Mouse (Mus musculus) CD8-positive naive resting alpha-beta T cell, adult 2 months (primary cell): ENCODE results near the gene Cnbp.

ENCODE experiments used
- DNase-seq, 2 experiments: peaks; one replicate each; pipeline ENCODE4 v3.0.0; 2022; ENCODE audit warnings: low read depth in 2 of 2, low spot score in 2 of 2

Cnbp gene

DNA sequence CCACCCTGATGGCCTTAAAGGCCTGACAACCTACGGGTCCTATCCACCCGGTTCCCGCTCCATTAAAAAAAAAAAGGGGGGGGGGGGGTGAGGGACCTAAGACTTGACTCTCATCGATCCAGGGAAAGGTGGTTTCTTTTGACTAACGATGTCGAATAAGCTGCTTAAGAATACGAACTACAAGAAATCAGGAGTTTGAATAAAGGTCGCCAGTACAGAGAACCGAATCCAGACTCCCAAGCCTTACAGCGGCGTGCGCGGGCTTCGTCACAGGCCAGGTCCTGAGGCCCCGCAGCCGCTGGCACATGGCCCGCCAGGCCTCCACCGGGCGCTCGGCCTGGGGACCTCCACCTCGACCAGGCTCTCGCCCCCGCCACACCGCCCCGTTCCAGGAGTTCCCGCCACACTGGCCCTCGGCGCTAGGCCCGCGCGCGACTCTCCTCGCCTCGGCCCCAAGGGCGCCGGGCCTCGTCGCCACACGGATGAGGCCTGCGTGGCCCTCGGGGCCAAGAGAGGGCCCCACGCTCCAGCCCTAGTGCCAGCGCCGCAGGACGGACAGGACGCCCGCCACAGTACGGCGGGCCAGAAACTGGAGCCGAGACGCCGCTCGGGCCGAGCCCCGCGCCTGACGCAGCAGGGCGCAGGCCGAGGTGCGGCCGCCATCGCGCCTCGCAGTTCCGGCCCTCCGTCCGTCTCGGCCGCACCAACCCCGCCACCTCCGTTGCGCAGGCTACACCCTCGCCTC, 579 bp downstream of the Cnbp start:
- DNase-seq = peak; percentile 33 to 43

DNA sequence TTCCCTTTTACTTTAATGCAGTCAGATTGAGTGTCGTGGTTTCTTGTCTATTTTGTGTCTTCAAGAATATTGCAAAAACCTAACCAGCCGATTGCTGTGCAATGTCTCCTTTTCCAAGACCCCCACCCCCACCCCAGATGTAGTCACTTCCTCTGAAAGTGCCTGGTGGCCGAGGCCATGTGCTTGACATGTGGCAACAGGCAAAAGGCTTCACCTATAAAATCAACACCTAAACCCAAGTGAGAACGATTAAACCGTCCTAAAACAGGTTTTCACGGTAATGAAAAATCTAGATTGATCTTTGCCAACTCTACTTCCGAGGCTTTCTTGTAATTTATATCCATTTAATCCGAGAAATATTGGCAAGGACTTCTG, 1.1 kb downstream of the Cnbp start:
- DNase-seq = no peak

- no peak for DNase-seq
Measured at GRCm38 (mm10) chr6:87846813-87847212, 4.1 kb downstream of the Cnbp start.

DNA sequence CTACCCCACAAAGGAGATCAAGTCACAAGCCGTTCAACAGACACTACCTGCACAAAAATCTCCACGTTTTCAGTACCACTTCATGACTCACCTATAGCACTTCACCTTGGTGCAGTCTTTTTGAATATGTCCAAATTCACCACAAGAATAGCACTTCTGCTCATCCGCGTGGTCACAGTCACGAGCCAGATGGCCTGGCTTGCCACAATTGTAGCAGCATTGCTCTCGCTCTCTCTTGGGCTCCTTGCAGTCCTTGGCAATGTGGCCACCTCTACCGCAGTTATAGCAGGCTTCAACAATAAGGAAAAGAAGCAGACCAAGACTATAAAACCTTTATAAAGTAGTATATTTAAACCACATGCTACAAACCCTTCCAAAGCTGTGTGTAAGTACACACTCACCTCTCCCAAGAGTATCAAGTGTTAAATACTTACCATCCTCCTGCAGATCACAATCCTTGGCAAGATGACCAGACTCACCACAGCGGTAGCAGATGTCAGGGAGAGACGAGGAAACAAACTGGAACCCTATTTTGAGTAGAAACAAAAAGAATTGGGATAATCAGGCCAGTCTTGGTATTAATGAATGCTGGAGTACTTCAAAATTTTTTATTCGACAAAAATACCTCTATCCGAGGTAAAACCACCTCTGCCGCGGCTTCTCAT, 5.7 kb downstream of the Cnbp start:
- DNase-seq = no peak

DNA sequence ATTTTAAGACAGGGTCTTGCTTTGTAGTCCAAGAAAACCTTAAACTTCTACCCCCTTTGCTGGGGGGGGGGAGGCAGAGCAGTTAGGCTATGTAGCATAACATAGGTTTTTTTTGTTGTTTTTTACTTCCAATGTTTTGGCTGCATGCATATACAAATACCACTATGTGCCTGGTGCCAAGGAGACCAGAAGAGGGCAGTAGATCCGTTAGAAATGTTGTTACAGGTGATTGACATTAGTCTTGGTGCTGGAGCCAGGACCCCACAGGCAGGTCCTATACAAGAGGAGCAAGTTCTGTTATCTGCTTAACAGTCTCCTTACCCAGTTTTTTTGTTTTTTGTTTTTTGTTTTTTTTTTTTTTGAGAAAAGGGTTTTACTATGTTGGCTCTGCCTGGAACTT, 8.7 kb downstream of the Cnbp start:
- peak in 1 of 2 experiments; percentile 42 for DNase-seq

GRCm38 (mm10) chr6:87841635-87842034, 9.3 kb downstream of the Cnbp start:
- no peak for DNase-seq

GRCm38 (mm10) chr6:87839797-87840341, 11.0 kb downstream of the Cnbp start:
- DNase-seq = no peak

- DNase-seq = peak; percentile 97
Measured at GRCm38 (mm10) chr6:87838551-87839197, 12.2 kb downstream of the Cnbp start, which contains the start of gene Isy1. Gene Isy1, minus strand, starts transcription at chr6:87838798.

GRCm38 (mm10) chr6:87835695-87836094, 15.2 kb downstream of the Cnbp start, which contains the start of gene Gm45140:
Gene Gm45140, minus strand, starts transcription at chr6:87835795.
- no peak for DNase-seq

GRCm38 (mm10) chr6:87820366-87820765, 30.5 kb downstream of the Cnbp start:
- no peak for DNase-seq

GRCm38 (mm10) chr6:87814486-87814885, 36.4 kb downstream of the Cnbp start:
- no peak for DNase-seq

- no peak for DNase-seq
Measured at GRCm38 (mm10) chr6:87812656-87813055, 38.2 kb downstream of the Cnbp start.

DNA sequence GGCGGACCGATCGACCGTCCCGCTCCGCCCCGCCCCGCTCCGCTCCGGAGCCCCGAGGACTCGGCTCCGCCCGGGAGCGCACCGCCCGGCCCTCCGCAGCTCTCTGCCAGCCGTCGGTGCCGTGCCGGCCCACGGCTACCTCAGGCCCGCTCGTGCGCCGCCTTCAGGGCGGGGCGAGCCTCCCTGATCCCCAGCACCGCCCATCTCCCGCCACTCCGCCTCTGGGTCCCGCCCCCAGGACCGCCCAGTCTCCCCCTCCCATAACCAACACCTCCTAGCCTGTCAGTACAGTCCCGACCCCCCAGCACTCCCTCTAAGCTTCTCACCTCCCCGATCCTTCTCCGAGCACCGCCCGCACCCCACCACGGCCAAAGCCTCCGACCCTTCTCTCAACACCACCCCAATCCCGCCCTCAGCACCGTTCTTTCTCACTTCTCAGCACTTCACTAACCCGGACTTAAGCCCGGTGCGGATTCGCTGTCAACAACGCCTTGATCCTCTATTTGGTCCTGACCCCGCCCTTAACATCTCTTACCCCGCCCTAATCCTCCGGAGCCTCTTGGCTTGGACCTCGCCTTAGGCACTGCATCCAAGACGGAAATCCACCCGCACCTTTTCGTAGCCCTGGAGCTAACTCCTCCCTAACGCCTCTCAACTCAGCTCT, 39.1 kb downstream of the Cnbp start, which contains the start of gene Rab43:
Gene Rab43, minus strand, starts transcription at position 490 of the 664 bp plus-strand sequence.
- peak; percentile 74 to 82 for DNase-seq

- peak; percentile 40 to 46 for DNase-seq
Measured at GRCm38 (mm10) chr6:87810713-87811669, 39.9 kb downstream of the Cnbp start.

GRCm38 (mm10) chr6:87810311-87810710, 40.6 kb downstream of the Cnbp start:
- no peak for DNase-seq

DNA sequence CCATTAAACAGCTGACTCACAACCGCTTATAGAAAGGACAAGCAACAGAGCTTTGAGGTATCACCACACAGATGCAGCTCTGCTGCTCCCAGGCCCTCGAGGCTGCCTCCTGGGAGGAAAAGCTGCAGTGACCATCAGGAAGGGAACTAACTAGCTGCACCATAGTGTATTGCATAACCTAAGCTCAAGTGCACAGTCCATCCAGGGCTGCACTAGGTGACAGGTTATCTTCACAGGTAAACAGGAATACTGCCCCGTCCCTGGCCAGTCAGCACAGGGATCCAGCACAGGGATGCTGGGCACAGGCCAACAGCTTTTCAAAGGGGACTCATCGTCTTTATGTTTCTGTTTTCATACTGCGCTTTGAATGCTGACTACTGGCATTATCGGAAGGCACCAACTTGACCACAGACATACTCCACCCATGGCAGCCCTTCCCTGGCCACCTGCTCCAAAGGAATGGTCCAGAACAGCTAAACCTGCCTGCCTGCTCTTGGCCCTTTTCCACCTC, 41.2 kb downstream of the Cnbp start:
- DNase-seq = no peak

DNA sequence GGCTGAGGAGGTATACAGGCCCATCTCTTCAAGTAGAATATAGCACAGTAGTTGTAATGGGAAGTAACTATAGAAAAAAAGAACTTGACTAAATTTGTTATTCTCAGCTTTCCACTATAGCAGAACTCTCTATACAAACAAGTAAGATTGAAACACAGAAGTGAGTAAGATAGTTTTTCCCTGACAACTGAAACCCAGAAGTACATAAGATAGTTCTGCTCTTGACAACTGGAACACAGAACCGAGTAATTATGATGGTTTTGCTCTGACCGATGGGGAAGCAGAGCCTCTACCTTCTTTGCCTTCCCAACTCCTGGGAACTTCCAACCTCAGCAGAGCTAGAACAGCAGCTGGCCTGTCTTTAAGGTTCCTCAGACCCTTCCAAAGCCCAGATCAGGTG, 41.8 kb downstream of the Cnbp start:
- no peak for DNase-seq

- no peak for DNase-seq
Measured at GRCm38 (mm10) chr6:87808521-87808920, 42.4 kb downstream of the Cnbp start.

GRCm38 (mm10) chr6:87807735-87808440, 43.0 kb downstream of the Cnbp start:
- no peak for DNase-seq
